Mouse (Mus musculus): ENCODE results near the gene App. TPM values are rescaled to one million over a fixed set of nuclear protein-coding genes. Genes with fewer than 3 reads are reported as not detected.
A peak's percentile ranks its signal among the peaks of the same experiment; 100 is the strongest.

The App gene
- total RNA-seq, 2 experiments from 2014 or later: 1,293 to 1,298 TPM

DNA sequence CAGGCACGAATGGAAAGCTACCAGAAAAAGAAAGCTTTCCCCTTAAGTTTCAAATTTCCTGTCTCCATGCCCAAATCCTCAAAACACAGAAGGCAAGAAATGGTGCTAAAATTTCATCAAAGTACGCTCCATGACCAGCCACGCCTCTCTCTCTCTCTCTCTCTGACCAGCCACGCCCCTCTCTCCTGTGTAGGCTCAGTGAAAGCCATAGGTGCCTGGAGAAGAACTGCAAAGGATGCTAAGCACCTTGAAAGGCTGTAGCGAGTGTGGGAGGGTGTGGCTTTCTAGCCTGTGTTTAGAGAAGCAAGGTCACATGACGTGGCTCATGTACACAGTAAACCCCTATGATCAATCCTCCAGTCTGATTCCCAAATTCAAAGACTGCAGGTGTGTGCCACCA, 126.3 kb downstream of the App start:
- intact Hi-C loops (cut with DNase I): no loop called here
- DNase-seq (ENCODE audit: low spot score in 2 of 2): no peak

DNA sequence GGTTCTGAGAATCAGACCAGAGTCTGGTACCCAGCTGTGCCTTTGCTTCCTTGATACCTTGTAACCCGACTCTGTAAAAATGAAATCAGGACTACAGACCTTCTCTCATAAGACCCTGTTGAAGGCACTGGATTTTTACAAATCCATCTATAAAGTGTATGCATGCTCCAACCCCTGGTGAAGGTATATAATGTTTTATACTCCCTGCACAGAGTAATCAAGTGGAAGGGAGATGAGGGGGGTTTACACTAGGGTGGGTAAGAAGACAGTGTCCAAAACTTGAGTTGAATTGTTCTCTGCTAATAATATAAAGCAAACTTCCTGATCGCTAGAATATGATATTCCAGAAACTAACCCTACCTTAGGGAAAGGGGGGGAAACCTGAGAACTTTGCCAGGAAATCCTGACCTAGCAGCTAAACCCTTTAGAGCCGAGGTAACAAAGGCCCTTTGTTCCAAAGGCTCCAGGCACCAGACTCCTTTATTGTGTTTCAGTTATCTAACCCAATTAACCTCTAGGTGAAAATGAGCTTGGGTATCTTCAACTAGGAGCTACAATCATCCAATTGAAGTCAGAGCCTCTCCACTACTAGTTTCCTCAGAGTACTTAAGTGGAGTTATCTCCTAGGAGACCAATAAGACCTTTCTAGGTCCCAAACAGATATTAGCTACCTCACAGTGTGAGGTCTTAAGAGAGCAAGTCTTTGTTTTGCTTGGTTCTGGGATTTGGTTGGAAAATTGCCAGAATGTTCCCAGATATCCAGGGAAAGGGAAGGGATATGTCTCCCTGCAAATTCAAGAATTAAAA, 132.2 kb downstream of the App start:
- intact Hi-C loops (cut with DNase I): no loop called here
- no peak for DNase-seq (ENCODE audit: low spot score in 2 of 2)

GRCm38 (mm10) chr16:85038731-85039130, 134.8 kb downstream of the App start:
- intact Hi-C loops (cut with DNase I): no loop called here
- no peak for DNase-seq (ENCODE audit: low spot score in 2 of 2)

GRCm38 (mm10) chr16:85037969-85038644, 135.5 kb downstream of the App start:
- DNase-seq (ENCODE audit: low spot score in 2 of 2): peak in 1 of 2 experiments; percentile 31
- intact Hi-C loops (cut with DNase I): no loop called here

- DNase-seq (ENCODE audit: low spot score in 2 of 2): no peak
- intact Hi-C loops (cut with DNase I): no loop called here
Measured at GRCm38 (mm10) chr16:85035815-85036214, 137.8 kb downstream of the App start.

- no peak for DNase-seq (ENCODE audit: low spot score in 2 of 2)
- intact Hi-C loops (cut with DNase I): no loop called here
Measured at GRCm38 (mm10) chr16:85033747-85034146, 139.8 kb downstream of the App start.

DNA sequence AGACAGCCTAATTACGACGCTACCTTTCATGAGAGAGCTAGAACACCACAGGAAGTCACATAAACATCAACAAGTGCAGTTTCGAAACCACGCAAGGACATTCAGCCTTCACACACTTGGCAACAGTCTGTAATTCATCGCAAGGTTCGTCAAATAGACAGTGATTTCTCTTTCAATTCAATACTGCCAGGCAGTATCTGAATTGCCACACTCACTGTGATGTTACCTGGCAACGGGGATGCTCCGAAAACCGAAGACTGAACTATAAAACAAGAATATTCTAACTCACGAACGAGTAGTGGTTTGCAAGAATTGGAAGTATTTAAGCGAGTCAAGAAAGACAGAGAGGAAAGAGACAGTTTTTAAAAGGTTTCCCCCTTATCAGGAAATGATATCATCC, 142.8 kb downstream of the App start:
- no peak for DNase-seq (ENCODE audit: low spot score in 2 of 2)
- intact Hi-C loops (cut with DNase I): no loop called here

DNA sequence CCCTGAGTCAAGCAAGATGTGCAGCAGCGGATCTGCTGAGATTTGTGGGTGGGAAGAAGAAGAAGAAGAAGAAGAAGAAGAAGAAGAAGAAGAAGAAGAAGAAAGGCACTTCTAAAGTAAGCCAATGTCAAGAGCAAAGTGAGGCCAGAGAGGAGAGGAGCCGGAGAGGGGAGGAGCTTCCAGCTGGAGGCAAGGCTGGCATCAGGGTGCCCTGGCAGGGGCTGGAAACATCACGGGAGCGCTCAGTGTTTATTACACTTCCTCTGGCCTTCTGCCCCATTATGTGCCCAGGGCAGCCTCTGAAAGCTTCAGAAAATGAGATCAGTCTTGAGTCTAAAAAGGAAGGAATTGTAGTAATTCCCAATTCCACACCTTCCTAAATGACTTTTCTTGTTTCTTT, 145.2 kb downstream of the App start:
- intact Hi-C loops (cut with DNase I): no loop called here

GRCm38 (mm10) chr16:85024706-85025105, 148.9 kb downstream of the App start:
- no peak for DNase-seq (ENCODE audit: low spot score in 2 of 2)
- intact Hi-C loops (cut with DNase I): no loop called here

More for the DNA sequence above, 145.2 kb downstream of the App start:
- DNase-seq (ENCODE audit: low spot score in 2 of 2): no peak

- intact Hi-C loops (cut with DNase I): no loop called here
- peak in 1 of 2 experiments; percentile 27 for DNase-seq (ENCODE audit: low spot score in 2 of 2)
Measured at GRCm38 (mm10) chr16:85023106-85023505, 150.5 kb downstream of the App start.

DNA sequence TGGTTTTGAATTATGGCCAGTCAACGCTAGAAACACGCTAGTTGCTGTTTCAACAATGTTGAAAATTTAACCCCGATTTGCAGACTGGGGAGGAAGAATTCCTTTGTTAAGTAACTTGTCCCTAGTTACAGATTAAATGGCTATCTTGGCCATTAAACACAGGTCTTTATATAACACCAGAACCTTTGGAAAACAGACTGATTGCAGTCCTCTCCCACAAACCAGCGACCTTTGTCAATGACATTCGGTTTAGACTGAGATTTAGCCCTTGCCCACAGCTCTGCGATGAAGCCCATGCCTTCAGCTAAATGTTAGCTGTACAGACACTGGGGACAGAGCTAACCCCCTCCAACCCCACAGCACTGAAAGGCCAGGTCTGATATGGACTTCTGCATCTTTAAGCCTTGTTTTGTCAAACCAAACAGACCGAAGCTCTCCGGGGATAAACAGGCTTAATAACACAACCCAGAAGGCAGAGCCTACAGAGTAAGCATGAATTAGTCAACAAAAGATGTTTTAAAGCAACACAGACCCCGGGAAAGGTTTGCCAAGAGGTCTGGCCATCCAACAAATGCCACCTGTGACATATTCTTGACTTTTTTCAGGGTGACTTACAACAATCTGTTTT, 152.8 kb downstream of the App start:
- intact Hi-C loops (cut with DNase I): no loop called here

GRCm38 (mm10) chr16:85019273-85019672, 154.3 kb downstream of the App start:
- no peak for DNase-seq (ENCODE audit: low spot score in 2 of 2)
- intact Hi-C loops (cut with DNase I): no loop called here

More for the DNA sequence above, 152.8 kb downstream of the App start:
- DNase-seq (ENCODE audit: low spot score in 2 of 2): no peak

DNA sequence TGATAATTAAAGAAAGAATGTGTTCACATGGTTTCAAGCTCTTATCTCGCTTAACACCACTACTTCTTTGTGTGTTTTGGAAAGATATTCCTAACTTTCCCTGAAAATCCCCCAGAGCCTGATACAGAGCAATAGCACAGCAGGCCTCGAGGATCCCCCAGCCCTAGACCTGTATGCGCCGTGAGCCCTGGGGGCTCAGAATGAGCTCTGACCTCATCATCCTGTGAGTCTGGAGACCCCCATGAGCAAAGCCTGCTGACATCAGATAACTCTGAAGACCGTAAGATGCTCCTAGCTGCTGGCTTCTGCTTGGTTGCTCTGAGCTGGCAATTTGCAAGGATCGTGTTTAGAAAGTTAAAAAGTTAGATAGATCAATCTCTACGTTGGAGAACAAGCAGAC, 155.7 kb downstream of the App start:
- intact Hi-C loops (cut with DNase I): no loop called here

GRCm38 (mm10) chr16:85012695-85013094, 160.9 kb downstream of the App start:
- intact Hi-C loops (cut with DNase I): no loop called here
- no peak for DNase-seq (ENCODE audit: low spot score in 2 of 2)

More for the DNA sequence above, 155.7 kb downstream of the App start:
- no peak for DNase-seq (ENCODE audit: low spot score in 2 of 2)

DNA sequence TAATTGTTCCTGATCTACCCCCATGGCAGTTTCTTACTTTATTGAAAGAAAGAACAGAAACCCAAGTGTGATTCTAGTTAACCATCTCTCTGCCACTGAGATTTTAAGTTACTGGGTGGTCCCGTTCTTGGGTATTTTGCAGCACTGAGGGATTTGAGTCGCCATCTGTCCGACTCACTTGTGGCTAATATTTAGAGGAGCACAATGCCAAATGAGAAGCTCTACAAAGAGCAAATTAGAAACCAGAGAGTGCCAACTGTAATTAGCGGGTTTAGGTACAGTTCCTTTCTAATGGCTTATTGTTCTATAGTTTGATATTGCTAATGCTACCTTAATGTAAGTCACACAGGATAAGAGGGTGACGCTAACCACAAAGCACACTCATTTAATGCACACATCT, 161.4 kb downstream of the App start:
- DNase-seq (ENCODE audit: low spot score in 2 of 2): no peak
- intact Hi-C loops (cut with DNase I): no loop called here

GRCm38 (mm10) chr16:85010651-85011050, 162.9 kb downstream of the App start:
- DNase-seq (ENCODE audit: low spot score in 2 of 2): no peak
- intact Hi-C loops (cut with DNase I): no loop called here

GRCm38 (mm10) chr16:85008866-85009645, 164.5 kb downstream of the App start:
- DNase-seq (ENCODE audit: low spot score in 2 of 2): no peak
- intact Hi-C loops (cut with DNase I): no loop called here

DNA sequence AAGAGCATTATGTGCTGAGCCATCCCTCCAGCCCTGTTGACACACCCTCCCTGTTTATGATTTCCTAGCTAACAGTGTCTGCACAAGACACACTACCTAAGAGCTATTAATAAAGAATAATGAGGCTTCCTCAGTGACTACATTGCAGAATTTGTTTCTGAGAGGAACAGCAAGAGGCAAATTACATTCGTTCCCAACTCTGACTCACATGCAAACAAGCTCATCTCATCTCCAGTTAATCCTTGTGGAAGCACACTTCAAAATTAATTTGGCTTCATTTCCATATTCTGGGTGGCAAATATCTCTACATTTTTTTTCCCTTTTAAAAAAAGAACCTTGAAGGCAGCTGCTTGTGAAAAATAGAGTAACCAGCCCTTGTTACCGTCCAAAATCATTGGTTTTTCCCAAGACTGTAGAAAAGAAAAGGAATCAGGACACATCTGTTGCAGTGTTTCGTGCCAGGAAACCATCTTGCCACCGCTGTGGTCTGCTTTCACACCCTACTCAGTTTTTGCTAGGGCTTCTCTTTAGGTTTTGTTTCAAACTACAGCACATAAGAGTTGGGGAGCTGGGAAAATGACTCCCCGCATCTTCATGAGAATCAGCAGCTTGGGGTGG, 171.5 kb downstream of the App start:
- intact Hi-C loops (cut with DNase I): loop anchor here (5.0 kb wide), 1 partner anchor 35 kb away; no protein-coding TSS in a partner anchor

DNA sequence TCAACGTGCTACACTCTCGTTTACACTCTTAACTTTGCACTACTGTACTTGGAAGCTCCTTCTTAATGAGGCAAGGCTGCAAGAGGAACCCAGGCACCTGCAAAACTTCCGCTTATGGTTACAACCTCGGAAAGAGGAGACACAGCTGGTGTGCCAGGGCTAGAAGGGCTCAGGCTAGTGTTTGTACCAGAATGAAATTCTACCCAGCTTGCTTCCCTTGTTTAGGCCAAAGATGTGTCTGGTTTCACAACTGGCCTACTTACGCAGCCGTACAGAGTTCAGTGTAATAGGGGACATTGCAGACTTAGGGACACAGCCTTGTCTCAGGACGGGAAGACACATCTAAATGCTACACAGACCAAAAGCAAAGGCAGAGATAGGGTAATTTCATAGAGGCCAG, 173.3 kb downstream of the App start:
- DNase-seq (ENCODE audit: low spot score in 2 of 2): no peak
- intact Hi-C loops (cut with DNase I): loop anchor here (5.0 kb wide), 1 partner anchor 33 kb away; no protein-coding TSS in a partner anchor

More for the DNA sequence above, 171.5 kb downstream of the App start:
- peak; percentile 80 to 87 for DNase-seq (ENCODE audit: low spot score in 2 of 2)
